Mouse (Mus musculus): ENCODE measurements around the gene Peg10. TPM values are rescaled to one million over a fixed set of nuclear protein-coding genes. Genes with fewer than 3 reads are reported as not detected.

Peg10 gene
- polyA plus RNA-seq, 1 experiment: 18.7 TPM

DNA sequence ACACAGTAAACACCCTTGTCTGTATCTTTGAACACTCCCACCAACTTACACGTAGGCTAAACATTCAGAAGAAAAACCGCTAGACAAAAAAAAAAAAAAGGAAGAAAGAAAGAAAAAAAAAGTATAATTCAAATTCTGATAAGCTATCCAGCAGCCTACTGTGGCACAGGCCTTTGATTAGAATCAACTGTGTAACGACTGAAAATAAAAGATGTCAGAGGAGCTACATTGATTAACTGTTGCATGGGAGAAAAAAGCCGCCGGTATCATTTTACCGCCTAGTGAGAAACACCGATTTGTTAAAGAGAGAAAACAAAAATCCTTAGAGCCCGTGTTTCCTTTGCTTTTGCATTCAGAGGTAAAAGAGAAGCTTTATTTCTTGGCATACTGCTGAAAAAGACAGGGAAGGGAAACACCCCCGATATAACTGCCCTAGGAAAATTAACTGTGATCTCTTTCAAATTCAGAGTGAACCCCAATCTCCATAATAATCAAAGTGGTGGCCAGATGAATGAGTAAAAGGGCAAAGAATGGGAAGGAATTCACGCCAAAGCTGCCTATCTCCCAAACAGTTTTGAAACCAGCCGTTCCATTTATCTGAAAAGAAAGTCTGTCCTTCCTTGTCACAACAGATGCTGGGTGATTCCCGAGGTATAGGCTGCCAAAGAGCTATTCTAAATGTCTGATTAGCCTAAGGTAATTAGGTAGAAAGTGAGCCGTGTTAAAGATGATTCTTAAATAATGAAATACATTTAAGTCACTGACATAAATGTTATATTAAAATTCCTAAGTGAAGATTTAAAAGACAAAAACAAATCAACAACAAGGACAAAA lies 7.4 kb upstream of the Peg10 start:
- 35% methylated on average over 13 of the region's 13 CpGs for WGBS

DNA sequence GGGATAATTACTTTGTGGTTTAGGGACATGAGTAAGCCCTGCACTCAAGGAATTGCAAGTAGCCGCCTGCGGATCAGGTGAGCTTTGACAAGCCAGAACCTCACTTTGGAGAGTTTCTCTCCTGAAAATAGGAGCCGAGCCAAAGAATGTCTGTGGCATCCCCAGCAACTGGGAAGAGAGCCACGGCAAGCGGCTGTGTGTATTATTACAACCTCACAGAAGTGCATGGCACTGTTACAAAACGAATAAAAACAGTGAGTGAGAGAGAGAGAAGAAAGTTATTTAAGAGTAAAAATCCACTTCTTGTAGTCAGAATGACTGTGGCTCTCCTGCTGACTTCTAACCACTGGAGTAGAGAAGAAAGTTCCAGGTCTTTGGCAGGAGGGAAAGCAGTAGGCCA lies 6.6 kb upstream of the Peg10 start:
- Histone ChIP-seq H3K4me1 (ENCODE audit: control insufficient read depth, insufficient read depth, low read length) (peaks cover 3% of the 10 kb centered on the region; the same call in 1 of the 2 replicates), H3K27me3 (ENCODE audit: control insufficient read depth, insufficient read depth, low read length) (no peaks in the 10 kb centered on the region), H3K4me3 (replicated peaks; ENCODE audit: insufficient read depth, low read depth, low read length) (no peak overlapping the region), H3K27ac (ENCODE audit: insufficient read depth, low read length) (no peak overlapping the region)
- 3% methylated on average over 6 of the region's 6 CpGs for WGBS
- peak; percentile 34 to 62 for DNase-seq
- no peak for TF ChIP-seq CTCF (IDR thresholded peaks at IDR 0.05; ENCODE audit: borderline replicate concordance, insufficient read depth, low read depth, low read length)
- no peak for TF ChIP-seq POLR2A (IDR thresholded peaks at IDR 0.05; ENCODE audit: borderline replicate concordance, insufficient read depth, low read length)

More for the DNA sequence above, 7.4 kb upstream of the Peg10 start:
- DNase-seq: no peak
- H3K27me3 ChIP-seq (ENCODE audit: control insufficient read depth, insufficient read depth, low read length): no peaks in the 10 kb centered on the region
- TF ChIP-seq CTCF (IDR thresholded peaks at IDR 0.05; ENCODE audit: borderline replicate concordance, insufficient read depth, low read depth, low read length) (no peak), POLR2A (IDR thresholded peaks at IDR 0.05; ENCODE audit: borderline replicate concordance, insufficient read depth, low read length) (no peak)
- H3K27ac ChIP-seq (ENCODE audit: insufficient read depth, low read length): no peak overlapping the region
- no peak overlapping the region for H3K4me3 ChIP-seq (replicated peaks; ENCODE audit: insufficient read depth, low read depth, low read length)
- peaks cover 3% of the 10 kb centered on the region; the same call in 1 of the 2 replicates for H3K4me1 ChIP-seq (ENCODE audit: control insufficient read depth, insufficient read depth, low read length)

DNA sequence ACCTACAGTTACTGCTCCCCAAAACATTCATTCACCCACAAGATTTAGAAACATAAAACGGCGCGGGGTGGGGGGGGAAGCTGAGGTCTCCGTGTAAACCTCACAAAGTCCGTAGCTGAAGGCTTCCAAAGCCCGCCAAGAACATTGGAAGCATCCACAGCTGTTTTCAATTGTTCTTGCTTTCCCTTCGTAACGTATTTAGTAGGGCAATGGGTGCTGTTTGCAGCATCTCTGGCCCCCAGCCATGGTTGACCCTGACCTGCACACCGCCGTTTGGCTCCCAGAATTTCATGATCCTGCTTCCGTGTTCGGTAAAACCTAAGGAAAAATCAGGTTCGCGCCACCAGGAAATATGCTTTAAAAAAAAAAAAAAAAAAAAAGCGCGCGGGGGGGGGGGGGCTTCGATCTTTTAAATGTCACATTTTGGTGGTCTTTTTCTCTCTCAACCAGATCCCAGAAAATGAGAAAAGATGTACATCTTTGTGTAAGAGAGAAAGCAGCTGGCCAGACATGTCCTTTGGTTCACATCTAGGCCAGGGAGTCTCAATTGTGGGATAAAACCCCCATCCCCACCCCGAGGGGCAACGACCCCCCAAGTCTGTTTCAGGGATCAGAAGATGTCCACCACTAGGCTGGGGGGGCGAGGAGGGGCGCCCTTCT lies 940 bp upstream of the Peg10 start:
- peak overlapping the region; percentile 69 for H3K4me3 ChIP-seq (replicated peaks; ENCODE audit: insufficient read depth, low read depth, low read length)
- no peaks in the 10 kb centered on the region for H3K4me1 ChIP-seq (ENCODE audit: control insufficient read depth, insufficient read depth, low read length)
- H3K27ac ChIP-seq (ENCODE audit: insufficient read depth, low read length): no peak overlapping the region
- TF ChIP-seq CTCF (IDR thresholded peaks at IDR 0.05; ENCODE audit: borderline replicate concordance, insufficient read depth, low read depth, low read length): no peak
- no peak for TF ChIP-seq POLR2A (IDR thresholded peaks at IDR 0.05; ENCODE audit: borderline replicate concordance, insufficient read depth, low read length)
- DNase-seq: peak; percentile 34 to 39
- WGBS: 50% methylated on average over 22 of the region's 22 CpGs
- no peaks in the 10 kb centered on the region for H3K27me3 ChIP-seq (ENCODE audit: control insufficient read depth, insufficient read depth, low read length)

DNA sequence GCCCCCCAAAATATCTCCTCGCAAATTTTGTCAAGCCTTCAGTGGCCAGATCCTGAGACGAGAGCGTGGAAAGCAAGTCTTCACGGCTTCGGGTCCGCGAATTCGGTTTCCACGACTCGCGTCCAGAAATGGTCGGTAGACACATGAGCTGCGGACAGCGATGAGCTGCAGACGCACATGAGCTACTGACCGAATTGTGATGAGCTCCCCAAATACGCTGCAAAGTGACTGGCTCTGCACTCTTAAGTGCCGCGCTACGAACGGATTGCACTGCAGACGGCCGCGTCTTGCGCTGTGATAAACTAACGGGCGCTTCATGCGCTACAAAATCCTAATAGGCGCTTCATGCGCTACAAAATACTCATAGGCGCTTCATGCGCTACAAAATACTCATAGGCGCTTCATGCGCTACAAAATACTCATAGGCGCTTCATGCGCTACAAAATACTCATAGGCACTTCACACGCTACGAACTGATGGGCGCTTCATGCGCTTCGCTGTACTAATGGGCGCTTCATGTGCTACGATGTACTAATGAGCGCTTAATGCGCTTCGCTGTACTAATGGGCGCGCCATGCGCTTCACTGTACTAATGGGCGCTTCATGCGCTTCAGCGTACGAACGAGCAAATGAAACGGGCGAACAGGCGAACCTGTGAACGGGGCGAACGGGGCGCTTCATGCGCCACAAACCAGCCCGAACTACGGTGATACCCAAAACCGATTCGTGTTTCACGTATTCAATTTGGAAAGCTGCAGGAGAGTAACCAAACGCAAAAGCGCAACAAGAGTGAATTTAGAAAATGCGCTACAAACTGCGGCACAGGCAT lies 785 bp downstream of the Peg10 start:
- no peak overlapping the region for H3K27ac ChIP-seq (ENCODE audit: insufficient read depth, low read length)
- H3K27me3 ChIP-seq (ENCODE audit: control insufficient read depth, insufficient read depth, low read length): no peaks in the 10 kb centered on the region
- 56% methylated on average over 71 of the region's 71 CpGs for WGBS
- no peaks in the 10 kb centered on the region for H3K4me1 ChIP-seq (ENCODE audit: control insufficient read depth, insufficient read depth, low read length)
- TF ChIP-seq POLR2A (IDR thresholded peaks at IDR 0.05; ENCODE audit: borderline replicate concordance, insufficient read depth, low read length) (no peak), CTCF (IDR thresholded peaks at IDR 0.05; ENCODE audit: borderline replicate concordance, insufficient read depth, low read depth, low read length) (no peak)
- H3K4me3 ChIP-seq (replicated peaks; ENCODE audit: insufficient read depth, low read depth, low read length): peak overlapping the region; percentile 62
- peak; percentile 63 to 64 for DNase-seq

DNA sequence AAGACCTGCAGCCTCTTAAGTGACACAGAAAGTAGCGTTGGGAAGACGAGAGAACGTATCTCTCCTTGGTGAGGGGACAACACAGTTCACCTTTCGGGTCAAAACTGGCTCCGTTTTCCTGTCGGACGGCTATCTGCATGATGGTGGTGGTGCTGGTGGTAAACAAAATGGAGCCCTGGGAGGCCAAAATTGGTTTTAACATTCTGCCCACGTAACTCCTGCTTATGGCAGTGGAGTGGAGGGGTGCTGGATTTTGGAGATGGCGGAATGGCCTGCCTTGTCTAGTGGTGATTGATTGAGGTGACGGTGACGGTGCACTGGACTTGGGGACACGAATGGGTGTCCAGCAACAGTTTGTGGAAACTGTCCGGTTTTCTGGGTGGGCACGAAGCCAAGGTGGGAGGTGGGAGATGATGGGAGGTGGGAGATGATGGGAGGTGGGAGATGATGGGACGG lies 1.4 kb downstream of the Peg10 start:
- no peak for DNase-seq
- Histone ChIP-seq H3K27me3 (ENCODE audit: control insufficient read depth, insufficient read depth, low read length) (no peaks in the 10 kb centered on the region), H3K4me3 (replicated peaks; ENCODE audit: insufficient read depth, low read depth, low read length) (peak overlapping the region; percentile 62), H3K27ac (ENCODE audit: insufficient read depth, low read length) (no peak overlapping the region), H3K4me1 (ENCODE audit: control insufficient read depth, insufficient read depth, low read length) (no peaks in the 10 kb centered on the region)
- no peak for TF ChIP-seq POLR2A (IDR thresholded peaks at IDR 0.05; ENCODE audit: borderline replicate concordance, insufficient read depth, low read length)
- no peak for TF ChIP-seq CTCF (IDR thresholded peaks at IDR 0.05; ENCODE audit: borderline replicate concordance, insufficient read depth, low read depth, low read length)
- WGBS: 55% methylated on average over 15 of the region's 15 CpGs

DNA sequence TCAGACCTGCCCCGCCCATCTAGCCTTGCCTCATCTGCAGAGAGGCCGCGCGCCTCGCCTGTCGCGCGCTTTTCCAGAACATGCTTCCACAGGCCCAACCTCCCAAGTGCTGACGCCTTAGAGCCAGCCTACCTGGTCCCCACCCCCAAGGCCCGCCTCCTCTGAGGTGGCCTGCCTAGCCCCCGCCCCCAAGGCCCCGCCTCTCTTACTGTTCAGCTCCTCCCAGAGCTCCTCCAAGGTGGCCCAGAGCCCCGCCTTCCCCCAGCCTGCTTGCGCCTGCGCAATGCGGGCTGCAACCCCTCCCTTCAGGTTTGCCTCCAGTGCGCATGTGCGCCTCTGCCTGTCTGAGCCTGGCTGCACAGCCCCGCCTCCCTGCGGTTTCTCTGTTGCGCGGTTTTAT lies 2.0 kb downstream of the Peg10 start:
- TF ChIP-seq CTCF (IDR thresholded peaks at IDR 0.05; ENCODE audit: borderline replicate concordance, insufficient read depth, low read depth, low read length): no peak
- TF ChIP-seq POLR2A (IDR thresholded peaks at IDR 0.05; ENCODE audit: borderline replicate concordance, insufficient read depth, low read length): no peak
- 51% methylated on average over 22 of the region's 22 CpGs for WGBS
- DNase-seq: peak; percentile 96
- Histone ChIP-seq H3K4me1 (ENCODE audit: control insufficient read depth, insufficient read depth, low read length) (no peaks in the 10 kb centered on the region), H3K4me3 (replicated peaks; ENCODE audit: insufficient read depth, low read depth, low read length) (peak overlapping the region; percentile 62), H3K27me3 (ENCODE audit: control insufficient read depth, insufficient read depth, low read length) (no peaks in the 10 kb centered on the region), H3K27ac (ENCODE audit: insufficient read depth, low read length) (no peak overlapping the region)

DNA sequence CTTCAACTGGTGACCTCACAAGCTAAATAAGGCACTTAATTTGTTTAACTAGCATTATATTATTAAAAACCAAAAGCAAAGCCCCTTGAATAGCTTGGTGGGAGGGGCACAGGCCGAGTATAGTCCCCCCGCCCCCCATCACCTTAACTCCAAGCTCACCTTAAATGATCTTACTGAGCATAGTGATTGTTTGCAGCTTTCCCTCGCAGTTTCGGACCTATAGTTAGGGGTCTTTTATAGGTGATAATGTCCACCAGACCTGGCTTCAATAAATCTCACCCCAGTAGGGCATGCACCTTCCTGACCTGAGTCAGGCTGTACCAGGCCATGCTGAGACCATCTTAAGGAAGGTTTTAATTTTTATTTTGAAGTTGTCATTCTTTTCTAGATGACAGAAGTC lies 4.2 kb downstream of the Peg10 start:
- Histone ChIP-seq H3K27me3 (ENCODE audit: control insufficient read depth, insufficient read depth, low read length) (no peaks in the 10 kb centered on the region), H3K27ac (ENCODE audit: insufficient read depth, low read length) (no peak overlapping the region), H3K4me1 (ENCODE audit: control insufficient read depth, insufficient read depth, low read length) (no peaks in the 10 kb centered on the region), H3K4me3 (replicated peaks; ENCODE audit: insufficient read depth, low read depth, low read length) (no peak overlapping the region)
- DNase-seq: no peak
- WGBS: 85% methylated on average over 4 of the region's 4 CpGs
- TF ChIP-seq CTCF (IDR thresholded peaks at IDR 0.05; ENCODE audit: borderline replicate concordance, insufficient read depth, low read depth, low read length) (no peak), POLR2A (IDR thresholded peaks at IDR 0.05; ENCODE audit: borderline replicate concordance, insufficient read depth, low read length) (no peak)

All from cerebellum, adult 2 months (tissue).